Comparison of ENCODE assay signal across 8 mouse cellular contexts in genomic region chr1:42686194-42687131, GRCm38 (mm10). TPM values are rescaled to one million over a fixed set of nuclear protein-coding genes. Genes with fewer than 3 reads are reported as not detected.
DNase-seq lines count a peak whose midpoint lies in the region; ATAC-seq and TF ChIP-seq lines count a peak whose summit lies in the region.

No protein-coding gene starts in this region.

- no peak for DNase-seq in cerebellum, adult 11 months
- DNase-seq in thymus, postnatal 4 days: peak; percentile 13
- DNase-seq in thymus, postnatal 25 days: no peak
- DNase-seq in midbrain, embryonic 14.5 days: peak; percentile 88
- no peak for DNase-seq in thymus, adult 2 months
- DNase-seq in ovary, postnatal 14 days (ENCODE audit: low spot score): no peak

- H3K4me3 ChIP-seq in kidney, embryonic 14.5 days (ENCODE audit: low read length): peak overlapping the region; percentile 40
- H3K4me3 ChIP-seq in midbrain, embryonic 14.5 days (replicated peaks; ENCODE audit: low read depth, low read length): peak overlapping the region; percentile 92
- H3K4me3 ChIP-seq in thymus, adult 2 months (ENCODE audit: control insufficient read depth, insufficient read depth, low read length): no peak overlapping the region

- H3K27me3 ChIP-seq in kidney, embryonic 14.5 days (ENCODE audit: control insufficient read depth, insufficient read depth, low read length): peaks cover 88% of the 10 kb centered on the region
- H3K27me3 ChIP-seq in midbrain, embryonic 14.5 days (ENCODE audit: control insufficient read depth, insufficient read depth, low read length): no peaks in the 10 kb centered on the region
- H3K27me3 ChIP-seq in thymus, adult 2 months (ENCODE audit: control insufficient read depth, insufficient read depth, low read length): peaks cover 20% of the 10 kb centered on the region

- peak; percentile 32; the same call in 1 of the 2 replicates for ATAC-seq in cerebellum, adult (ENCODE audit: insufficient number of reproducible peaks, low FRiP score, low TSS enrichment)
- ATAC-seq in kidney, embryonic 14.5 days (ENCODE audit: low FRiP score, low TSS enrichment): peak; percentile 59
- ATAC-seq in midbrain, embryonic 14.5 days (ENCODE audit: low FRiP score, low TSS enrichment): peak; percentile 71

- H3K4me1 ChIP-seq in kidney, embryonic 14.5 days (ENCODE audit: control insufficient read depth, insufficient read depth, low read length): peaks cover 8% of the 10 kb centered on the region; the same call in 1 of the 2 replicates
- H3K4me1 ChIP-seq in midbrain, embryonic 14.5 days (ENCODE audit: control insufficient read depth, insufficient read depth, low read length): peaks cover 52% of the 10 kb centered on the region
- H3K4me1 ChIP-seq in thymus, adult 2 months (replicated peaks; ENCODE audit: control insufficient read depth, insufficient read depth, low read length): no peaks in the 10 kb centered on the region

- H3K4me2 ChIP-seq in kidney, embryonic 14.5 days (replicated peaks; ENCODE audit: low read depth, low read length): peak overlapping the region; percentile 47
- H3K4me2 ChIP-seq in midbrain, embryonic 14.5 days (ENCODE audit: low read length): peak overlapping the region; percentile 98

- H3K9ac ChIP-seq in kidney, embryonic 14.5 days (ENCODE audit: low read depth, low read length): peak overlapping the region; percentile 56
- peak overlapping the region; percentile 94 for H3K9ac ChIP-seq in midbrain, embryonic 14.5 days (replicated peaks; ENCODE audit: low read length)

- H3K9me3 ChIP-seq in kidney, embryonic 14.5 days (ENCODE audit: control insufficient read depth, low read length): no peaks in the 10 kb centered on the region
- no peaks in the 10 kb centered on the region for H3K9me3 ChIP-seq in midbrain, embryonic 14.5 days (ENCODE audit: control insufficient read depth, low read length)

- 0% methylated on average over 53 of the region's 53 CpGs for WGBS in kidney, embryonic 14.5 days
- WGBS in midbrain, embryonic 14.5 days: under 1% methylated on average over 53 of the region's 53 CpGs
- WGBS in thymus, adult 2 months: 4% methylated on average over 53 of the region's 53 CpGs

- H3K36me3 ChIP-seq in kidney, embryonic 14.5 days (ENCODE audit: control insufficient read depth, insufficient read depth, low read length): no peaks in the 10 kb centered on the region
- H3K36me3 ChIP-seq in midbrain, embryonic 14.5 days (ENCODE audit: control insufficient read depth, insufficient read depth, low read length): no peaks in the 10 kb centered on the region
- no peaks in the 10 kb centered on the region for H3K36me3 ChIP-seq in thymus, adult 2 months (ENCODE audit: control insufficient read depth, insufficient read depth, low read length)

- no peak for TF ChIP-seq POLR2A in thymus, adult 2 months (IDR thresholded peaks at IDR 0.05; ENCODE audit: control insufficient read depth, extremely low read depth, insufficient read depth, low read length, poor library complexity)

- H3K27ac ChIP-seq in kidney, embryonic 14.5 days (ENCODE audit: low read depth, low read length): peak overlapping the region; percentile 78; the same call in 1 of the 2 replicates
- peak overlapping the region; percentile 99 for H3K27ac ChIP-seq in midbrain, embryonic 14.5 days (replicated peaks; ENCODE audit: low read depth, low read length)
- H3K27ac ChIP-seq in thymus, adult 2 months (ENCODE audit: control insufficient read depth, insufficient read depth, low read length): no peak overlapping the region

- TF ChIP-seq CTCF in thymus, adult 2 months (IDR thresholded peaks at IDR 0.05; ENCODE audit: borderline replicate concordance, control insufficient read depth, extremely low read depth, insufficient read depth, low read length, poor library complexity): no peak

RNA-seq across cellular contexts. Expression of gene Pou3f3, which starts 9.1 kb away (rescaled TPM):
- polyA plus RNA-seq in kidney, embryonic 14.5 days (2014; fragmentation: Nextera tagmentation; extraction: Ambion mirVana): 8.5 and 8.8 TPM in 2 replicates
- polyA plus RNA-seq in midbrain, embryonic 14.5 days (2014; fragmentation: Nextera tagmentation; extraction: Ambion mirVana): 20.0 and 24.5 TPM in 2 replicates
- polyA plus RNA-seq in thymus, adult 2 months (2012; rRNA removed): 0.06 and 0.09 TPM in 2 replicates

Comparison
In these comparisons a context has a peak if more than half of its experiments do, and no peak if none do; other contexts are left out.
1. DNase-seq: peak in thymus, postnatal 4 days (single experiment) and midbrain, embryonic 14.5 days (single experiment); none in cerebellum, adult 11 months (single experiment), thymus, postnatal 25 days (single experiment), thymus, adult 2 months (single experiment) and ovary, postnatal 14 days (single experiment).
2. Peak in every context shown above with its lines, with median percentiles within 50 percentile points of each other: ATAC-seq.